Mouse (Mus musculus) lung, postnatal 36 days (tissue): ENCODE data around the gene Cisd3.
"Not testable (repeated sequence)": the region's sequence is repeated elsewhere in the genome, so short reads cannot be mapped to it uniquely, and the experiment has no call there.

ENCODE experiments used
- DNase-seq: peaks from one replicate; pipeline ENCODE4 v3.0.0; 2022; ENCODE audit warnings: mixed read lengths

Cisd3 gene

GRCm38 (mm10) chr11:97694435-97694834 is 8.8 kb downstream of the Cisd3 start:
- DNase-seq, result no peak

- DNase-seq, result peak; percentile 88
Observed at GRCm38 (mm10) chr11:97694921-97695711, 9.5 kb downstream of the Cisd3 start.

- DNase-seq, result no peak
Observed at GRCm38 (mm10) chr11:97695712-97696401, 10.2 kb downstream of the Cisd3 start.

DNA sequence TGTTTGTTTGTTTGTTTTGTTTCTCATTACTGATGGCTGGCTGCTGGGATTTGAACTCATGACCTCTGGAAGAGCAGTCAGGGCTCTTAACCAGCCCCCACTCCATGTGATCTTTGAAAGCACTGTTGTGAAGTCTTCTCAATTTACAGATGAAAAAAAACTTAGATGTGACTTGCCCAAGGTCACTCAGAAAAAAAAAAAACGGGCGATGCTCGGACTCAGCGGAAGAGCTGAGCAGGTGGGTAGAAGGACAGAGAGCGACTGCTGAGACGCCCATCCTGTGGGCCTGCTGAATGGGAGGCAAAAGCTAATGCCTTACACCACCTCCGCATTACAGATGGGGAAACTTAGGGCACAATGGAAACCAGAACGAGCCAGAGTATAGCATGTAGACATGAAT is 11.0 kb downstream of the Cisd3 start:
- no peak for DNase-seq

- no peak for DNase-seq
Observed at GRCm38 (mm10) chr11:97697199-97697890, 11.7 kb downstream of the Cisd3 start.

DNA sequence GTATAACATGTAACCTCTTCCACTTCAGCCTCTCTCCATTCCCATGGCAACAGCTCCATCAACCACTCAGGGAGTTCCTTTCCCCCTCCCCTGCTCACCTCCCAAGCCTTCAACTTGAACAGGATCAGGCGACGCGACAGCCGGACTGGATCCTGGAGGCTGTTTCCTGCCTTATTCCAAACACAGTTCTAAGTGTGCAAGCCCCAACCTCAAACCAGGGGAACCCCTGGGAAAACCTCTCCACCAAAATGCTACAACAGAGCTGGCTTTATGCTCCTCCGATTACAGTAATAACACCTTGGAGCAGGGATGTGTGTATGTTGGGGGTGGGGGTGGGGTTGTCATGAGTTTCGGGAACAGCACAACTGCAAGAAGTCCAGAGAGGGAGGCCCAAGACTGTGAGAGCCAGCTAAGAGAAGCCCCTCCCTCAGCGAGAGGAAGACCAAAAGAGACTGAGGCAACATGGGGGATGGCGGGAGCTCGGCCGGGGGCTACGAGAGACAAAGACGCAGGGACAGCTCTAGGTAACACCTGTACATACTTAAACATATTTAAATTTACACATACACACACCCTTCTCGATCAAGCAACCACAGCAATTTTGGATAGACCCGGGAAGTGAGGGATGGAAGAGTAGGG is 12.4 kb downstream of the Cisd3 start:
- no peak for DNase-seq

DNA sequence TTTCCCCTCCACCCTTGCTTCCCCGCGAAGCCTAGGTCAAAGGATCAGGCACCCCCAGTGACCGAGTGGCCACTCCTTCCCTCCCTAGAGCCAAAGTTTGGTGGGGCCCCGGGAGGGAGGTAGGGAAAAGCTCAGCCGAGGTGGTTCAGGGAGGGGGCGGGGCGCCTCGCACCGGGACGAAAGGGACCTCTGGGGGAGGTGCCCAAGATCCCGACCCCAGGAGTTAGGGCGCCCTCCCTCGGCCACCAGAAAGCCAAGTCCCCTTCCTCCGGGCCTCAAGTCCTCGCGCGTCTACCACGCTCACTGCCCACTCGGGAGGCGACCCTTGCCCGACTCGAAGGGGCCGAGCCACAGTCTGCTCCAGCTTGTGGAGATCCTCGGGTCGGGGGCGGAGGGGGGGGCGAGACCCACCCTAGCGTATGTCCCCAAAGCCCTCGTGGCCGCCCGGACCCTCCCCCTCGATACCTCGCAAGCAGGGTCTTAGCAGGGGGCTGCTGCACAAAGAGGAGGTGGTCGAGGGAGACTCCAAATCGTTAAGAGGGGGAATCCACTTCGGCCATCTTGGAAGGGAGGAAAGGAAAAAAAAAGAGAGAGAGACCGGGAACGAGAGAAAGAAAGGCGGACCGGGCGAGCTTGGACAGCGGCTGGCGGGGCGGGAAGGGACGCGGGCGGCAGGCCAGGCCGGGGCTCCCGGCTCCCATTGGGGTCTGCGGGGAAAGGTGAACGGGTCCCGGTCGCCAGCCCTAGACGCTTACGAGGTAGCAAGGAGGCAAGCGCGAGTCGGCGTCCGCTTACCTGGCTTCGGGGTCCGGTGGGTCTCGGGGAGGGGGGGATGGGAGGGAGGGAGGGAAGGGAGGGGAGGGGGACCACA is 13.3 kb downstream of the Cisd3 start:
- DNase-seq, result peak; percentile 80

- peak; percentile 98 for DNase-seq
Observed at GRCm38 (mm10) chr11:97699626-97700002, 14.0 kb downstream of the Cisd3 start.

DNA sequence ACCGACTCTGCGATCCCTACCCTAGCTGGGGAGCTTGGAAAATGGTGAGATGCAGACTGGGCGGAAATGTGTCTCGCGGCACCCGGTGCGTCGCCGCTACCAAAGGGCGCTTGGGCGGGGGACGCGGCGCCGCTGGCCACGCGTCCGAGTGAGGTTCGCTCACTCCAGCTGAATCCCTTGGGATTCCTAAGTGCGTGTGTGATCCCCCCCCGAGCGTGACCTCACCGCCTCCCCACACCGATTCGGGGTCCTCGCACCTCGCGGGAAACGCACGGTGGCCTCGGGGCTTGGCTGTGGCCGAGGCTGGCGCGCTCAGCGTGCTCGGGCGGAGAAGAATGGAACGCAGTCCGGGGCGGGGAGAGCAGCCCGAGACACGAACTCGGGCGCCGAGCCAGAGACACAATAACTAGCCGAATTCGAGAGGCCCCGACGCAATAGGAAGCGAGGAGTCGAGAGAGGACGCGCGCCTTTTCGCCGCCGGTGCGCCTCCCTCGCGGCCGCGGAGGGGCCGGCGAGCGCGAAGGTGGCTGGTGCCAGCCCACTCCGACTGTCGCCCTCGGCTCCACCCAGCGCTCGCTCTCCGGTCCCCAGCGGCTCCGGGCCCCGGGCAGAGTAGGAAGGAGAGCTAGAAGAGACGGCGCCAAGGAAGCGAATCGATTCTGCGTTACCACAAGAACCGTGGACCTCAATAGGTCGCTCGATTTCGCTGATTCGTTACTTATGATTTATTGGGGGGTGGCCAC is 14.5 kb downstream of the Cisd3 start, which contains the start of gene Pcgf2:
Gene Pcgf2 (minus strand): TSS at position 495 of the 743 bp plus-strand sequence.
- peak; percentile 90 for DNase-seq

- DNase-seq, result peak; percentile 44
Observed at GRCm38 (mm10) chr11:97700746-97701580, 15.3 kb downstream of the Cisd3 start.

DNA sequence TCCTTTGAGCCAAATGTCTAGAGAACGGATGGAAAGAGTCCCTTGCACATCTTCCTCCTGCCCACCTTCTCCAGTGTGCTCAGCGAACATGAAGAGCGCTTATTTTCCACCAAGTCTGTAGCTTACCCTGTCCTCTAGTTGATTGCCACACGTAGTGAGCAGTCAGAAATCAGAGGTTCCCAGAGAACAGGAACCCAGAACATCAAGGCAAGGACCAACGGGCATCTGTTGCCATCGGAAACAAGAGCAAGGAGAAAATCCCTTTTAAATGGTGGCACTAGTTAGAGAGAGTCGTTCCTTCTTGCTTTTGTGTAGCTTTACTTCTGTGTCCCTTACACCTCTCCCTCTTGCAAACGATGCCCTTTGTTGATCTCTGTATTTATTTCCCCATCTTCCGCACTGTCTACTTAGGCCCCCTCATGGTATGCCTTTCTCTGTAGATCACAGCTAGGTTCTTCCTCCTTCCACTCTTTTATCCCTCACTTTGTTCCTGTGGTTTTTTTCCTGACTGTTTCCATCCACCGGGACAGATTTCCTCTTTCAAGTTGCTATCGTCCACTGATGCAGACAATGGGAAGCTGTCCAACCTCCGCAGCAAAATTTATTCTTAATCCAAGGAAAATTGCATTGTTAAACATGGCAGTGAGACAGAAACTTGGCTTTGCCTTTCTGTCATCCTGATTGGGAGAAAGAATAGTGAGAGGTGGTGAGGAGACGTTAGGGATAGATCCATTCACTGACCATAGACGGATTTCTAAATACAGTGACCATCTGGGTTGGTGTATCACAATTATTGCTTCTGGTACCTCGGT is 16.2 kb downstream of the Cisd3 start:
- DNase-seq, result no peak

- peak; percentile 94 for DNase-seq
Observed at GRCm38 (mm10) chr11:97702393-97702745, 16.7 kb downstream of the Cisd3 start.

DNA sequence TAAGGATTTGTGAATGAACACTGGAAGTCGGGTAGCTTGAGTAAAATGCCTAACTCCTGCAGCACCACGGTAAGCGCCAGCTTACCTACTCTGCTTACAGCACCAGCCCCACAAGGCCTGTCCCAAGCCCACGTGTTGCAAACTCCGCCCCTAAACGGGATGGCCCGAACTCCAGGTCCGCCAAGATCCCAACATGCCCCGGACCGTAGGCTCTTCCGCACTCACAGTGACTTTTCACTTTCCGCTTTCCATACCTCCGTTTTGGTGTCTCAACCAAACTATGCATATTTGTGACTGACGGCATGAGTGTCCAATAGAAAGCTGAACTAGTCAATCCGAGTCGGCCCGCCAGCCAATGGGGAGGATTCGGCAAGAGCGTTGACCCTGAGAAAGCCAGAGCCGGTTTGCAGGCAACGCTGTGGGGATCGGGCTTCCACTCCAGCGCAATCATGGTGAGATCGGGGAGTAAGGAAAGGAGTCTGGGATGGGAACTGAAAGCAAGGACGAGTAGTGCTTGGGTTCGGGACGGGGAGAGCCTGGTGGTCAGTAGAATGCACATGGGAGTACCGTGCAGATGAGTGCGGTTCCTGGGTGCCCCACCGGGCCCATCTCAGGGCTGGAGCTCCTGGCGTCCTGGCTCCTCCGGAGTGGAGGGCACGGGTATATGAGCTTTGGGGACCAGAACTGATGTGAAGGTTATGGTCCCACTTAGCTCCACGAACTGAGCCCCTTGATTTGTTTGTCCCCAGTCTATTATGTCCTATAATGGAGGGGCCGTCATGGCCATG is 17.6 kb downstream of the Cisd3 start, which contains the start of gene Psmb3:
Gene Psmb3 (plus strand): TSS at position 361 of the 788 bp plus-strand sequence.
- peak; percentile 100 for DNase-seq

DNA sequence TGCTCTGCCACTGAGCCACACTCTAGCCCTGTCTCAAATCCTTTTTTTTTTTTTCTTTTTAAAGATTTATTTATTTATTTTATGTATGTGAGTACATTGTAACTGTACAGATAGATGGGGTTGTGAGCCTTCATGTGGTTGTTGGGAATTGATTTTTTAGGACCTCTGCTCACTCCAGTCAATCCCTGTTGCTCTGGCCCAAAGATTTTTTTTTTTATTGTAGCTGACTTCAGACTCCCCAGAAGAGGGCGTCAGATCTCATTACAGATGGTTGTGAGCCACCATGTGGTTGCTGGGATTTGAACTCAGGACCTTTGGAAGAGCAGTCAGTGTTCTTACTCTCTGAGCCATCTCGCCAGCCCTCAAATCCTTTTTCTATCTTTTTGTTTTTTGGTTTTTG is 24.4 kb downstream of the Cisd3 start:
- not testable (repeated sequence) for DNase-seq

DNA sequence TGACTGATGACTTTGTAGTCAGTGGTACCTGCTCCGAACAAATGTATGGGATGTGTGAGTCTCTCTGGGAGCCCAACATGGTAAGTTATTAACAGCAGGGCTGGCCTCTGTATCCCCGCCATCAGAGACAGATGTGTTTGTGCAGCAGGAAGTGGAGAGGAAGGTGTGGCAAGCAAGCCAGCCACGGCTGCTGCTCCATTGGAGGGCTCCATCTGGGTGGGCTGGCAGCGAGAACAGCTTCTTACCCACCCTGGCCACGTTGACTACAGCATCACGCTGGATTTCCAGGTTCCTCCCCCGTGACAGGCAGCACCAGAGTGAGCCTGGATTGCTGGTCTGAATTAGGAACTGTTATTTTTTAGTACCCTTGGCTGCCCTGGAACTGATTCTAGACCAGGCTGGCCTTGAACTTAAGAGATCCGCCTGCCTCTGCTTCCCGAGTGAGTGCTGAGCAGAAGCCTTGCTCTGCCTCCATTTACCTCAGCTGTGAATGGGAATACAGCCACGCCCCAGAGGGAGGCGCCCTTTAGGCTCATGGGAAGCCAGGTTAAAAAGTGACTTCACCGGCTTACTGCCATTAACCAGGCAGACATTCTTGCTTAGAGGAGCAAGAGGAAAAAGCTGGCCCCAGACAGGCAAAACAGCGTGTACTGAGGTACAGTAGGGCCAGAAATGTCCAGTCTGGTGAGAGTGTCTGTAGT is 25.7 kb downstream of the Cisd3 start:
- no peak for DNase-seq

DNA sequence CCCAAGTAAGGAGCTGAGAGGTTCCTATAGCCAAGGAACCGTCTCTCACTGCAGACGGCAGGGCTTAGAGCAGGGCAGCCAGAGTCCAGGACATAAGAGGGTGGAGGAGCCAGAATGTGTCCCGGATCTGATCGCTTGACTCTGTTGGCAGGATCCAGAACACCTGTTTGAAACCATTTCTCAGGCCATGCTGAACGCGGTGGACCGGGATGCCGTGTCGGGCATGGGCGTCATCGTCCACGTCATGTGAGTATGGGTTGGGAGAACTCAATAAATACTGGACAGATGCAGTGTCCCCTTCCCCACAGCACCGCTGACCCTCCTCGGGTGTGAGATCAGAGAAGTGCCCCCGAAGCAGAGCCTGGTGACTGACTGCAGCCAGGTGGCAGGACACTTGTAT is 26.7 kb downstream of the Cisd3 start:
- no peak for DNase-seq

GRCm38 (mm10) chr11:97713896-97714295 is 28.3 kb downstream of the Cisd3 start:
- no peak for DNase-seq

DNA sequence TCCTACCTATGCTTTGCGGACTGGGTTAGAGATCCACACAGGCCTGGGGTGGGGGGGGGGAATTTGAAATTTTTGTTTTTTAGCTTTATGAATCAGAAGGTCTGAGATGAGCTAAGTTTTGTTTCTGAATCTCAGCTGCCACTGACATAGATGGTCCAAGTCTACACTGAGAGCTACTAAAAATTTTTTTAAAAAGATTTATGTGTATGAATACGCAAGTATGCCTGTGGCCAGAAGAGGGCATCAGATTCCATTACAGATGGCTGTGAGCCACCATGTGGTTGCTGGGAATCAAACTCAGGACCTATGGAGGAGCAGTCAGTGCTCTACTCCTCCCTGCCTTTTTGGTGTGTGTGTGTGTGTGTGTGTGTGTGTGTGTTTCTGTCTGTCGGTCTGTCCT is 28.7 kb downstream of the Cisd3 start:
- no peak for DNase-seq
